Mouse (Mus musculus) megakaryocyte progenitor cell, adult 5-6 weeks (primary cell): ENCODE results near the gene Serpinb6c. TPM values are rescaled to one million over a fixed set of nuclear protein-coding genes. Genes with fewer than 3 reads are reported as not detected.
"Not testable (repeated sequence)": the region's sequence is repeated elsewhere in the genome, so short reads cannot be mapped to it uniquely, and the experiment has no call there.

ENCODE experiments used
- ATAC-seq: replicated peaks from 2 replicates; pipeline ENCODE4 v1.8.0; 2016; ENCODE audit warnings: mild to moderate bottlenecking, moderate TSS enrichment, inconsistent platforms; ENCODE audit not compliant: poor library complexity
- total RNA-seq, 2 experiments: library from RNA; stranded (forward) in 1 of 2; stranded (reverse) in 1 of 2; fragments of 157-497, 149-512 nt in 1 of 2; fragments of 200-1000 nt in 1 of 2; gene quantifications; 2 replicates each; pipeline versions ENCODE4 v1.2.3 to v1.2.4; 2015 to 2017

Serpinb6c gene
- total RNA-seq (2015) = not detected in 2 replicates
- not detected in 2 replicates for total RNA-seq (2017)

- no peak for ATAC-seq
Measured at GRCm38 (mm10) chr13:33905176-33905954, at the start of gene Serpinb6c. Gene Serpinb6c (minus strand): TSS chr13:33905708.

- no peak for ATAC-seq
Measured at GRCm38 (mm10) chr13:33952947-33953346, 47.4 kb upstream of the Serpinb6c start.

- ATAC-seq = no peak
Measured at GRCm38 (mm10) chr13:33952075-33952449, 46.6 kb upstream of the Serpinb6c start.

GRCm38 (mm10) chr13:33951308-33952074, 46.0 kb upstream of the Serpinb6c start:
- ATAC-seq = no peak

GRCm38 (mm10) chr13:33942212-33942779, 36.8 kb upstream of the Serpinb6c start:
- ATAC-seq = peak; percentile 57

- ATAC-seq = no peak
Measured at GRCm38 (mm10) chr13:33941288-33941808, 35.8 kb upstream of the Serpinb6c start.

GRCm38 (mm10) chr13:33937587-33937986, 32.1 kb upstream of the Serpinb6c start:
- not testable (repeated sequence) for ATAC-seq

GRCm38 (mm10) chr13:33937151-33937550, 31.6 kb upstream of the Serpinb6c start:
- ATAC-seq = no peak

- ATAC-seq = peak; percentile 64
Measured at GRCm38 (mm10) chr13:33935465-33936181, 30.1 kb upstream of the Serpinb6c start.

- no peak for ATAC-seq
Measured at GRCm38 (mm10) chr13:33934743-33935142, 29.2 kb upstream of the Serpinb6c start.

GRCm38 (mm10) chr13:33930912-33931311, 25.4 kb upstream of the Serpinb6c start:
- ATAC-seq = no peak

- no peak for ATAC-seq
Measured at GRCm38 (mm10) chr13:33930281-33930680, 24.8 kb upstream of the Serpinb6c start.

- ATAC-seq = no peak
Measured at GRCm38 (mm10) chr13:33921699-33922098, 16.2 kb upstream of the Serpinb6c start.

GRCm38 (mm10) chr13:33921041-33921440, 15.5 kb upstream of the Serpinb6c start:
- no peak for ATAC-seq

- no peak for ATAC-seq
Measured at GRCm38 (mm10) chr13:33906821-33907220, 1.3 kb upstream of the Serpinb6c start.

GRCm38 (mm10) chr13:33903290-33903689, 2.2 kb downstream of the Serpinb6c start:
- ATAC-seq = no peak

GRCm38 (mm10) chr13:33894207-33894606, 11.3 kb downstream of the Serpinb6c start:
- ATAC-seq = peak; percentile 77

- ATAC-seq = no peak
Measured at GRCm38 (mm10) chr13:33843308-33843707, 62.2 kb downstream of the Serpinb6c start, which contains the start of gene Serpinb6e. Gene Serpinb6e (minus strand): TSS chr13:33843408.

- ATAC-seq = no peak
Measured at GRCm38 (mm10) chr13:33830751-33831150, 74.8 kb downstream of the Serpinb6c start.
